Mouse (Mus musculus) MEL (cell line): ENCODE data around the gene Tmem260. TPM values are rescaled to one million over a fixed set of nuclear protein-coding genes. Genes with fewer than 3 reads are reported as not detected.

Source experiments
- DNase-seq: peaks from one replicate; pipeline ENCODE4 v3.0.0; 2011; ENCODE audit warnings: low read depth, low spot score
- H3K27ac ChIP-seq: 2 replicates; pipeline ENCODE4 v1.5.1; 2012; ENCODE audit warnings: low read depth, mild to moderate bottlenecking, control low read depth, low read length, moderate library complexity; ENCODE audit not compliant: control insufficient read depth
- H3K27me3 ChIP-seq, 2 experiments: fragments of 150-350 bp in 1 of 2; sonication (generic) in 1 of 2; 2 replicates each; pipeline ENCODE4 v1.6.1; 2012; ENCODE audit warnings: low read length in 2 of 2, mild to moderate bottlenecking in 2 of 2, improper control_type of control experiment in 1 of 2, moderate library complexity in 1 of 2; ENCODE audit not compliant: insufficient read depth in 2 of 2, control insufficient read depth in 1 of 2
- H3K36me3 ChIP-seq, 2 experiments: 2 replicates each; pipeline ENCODE4 v1.6.1; 2012 to 2014; ENCODE audit warnings: low read length in 2 of 2, improper control_type of control experiment in 1 of 2, inconsistent platforms in 1 of 2, mild to moderate bottlenecking in 1 of 2; ENCODE audit not compliant: insufficient read depth in 2 of 2, control insufficient read depth in 1 of 2
- H3K4me1 ChIP-seq, 2 experiments: fragments of 150-350 bp in 1 of 2; sonication (generic) in 1 of 2; 2 replicates each; pipeline ENCODE4 v1.6.1; 2012; ENCODE audit warnings: low read length in 2 of 2, improper control_type of control experiment in 1 of 2, mild to moderate bottlenecking in 1 of 2; ENCODE audit not compliant: insufficient read depth in 2 of 2, control insufficient read depth in 1 of 2
- H3K4me3 ChIP-seq, 2 experiments: fragments of 150-350 bp in 1 of 2; sonication (generic) in 1 of 2; 2 replicates each; pipeline ENCODE4 v1.5.1; 2012; ENCODE audit warnings: low read depth in 2 of 2, low read length in 2 of 2, mild to moderate bottlenecking in 2 of 2, moderate library complexity in 2 of 2, control low read depth in 1 of 2, improper control_type of control experiment in 1 of 2; ENCODE audit not compliant: control insufficient read depth in 1 of 2, insufficient read depth in 1 of 2
- H3K79me2 ChIP-seq: 2 replicates; pipeline ENCODE4 v1.6.1; 2012; ENCODE audit warnings: mild to moderate bottlenecking, low read length, moderate library complexity; ENCODE audit not compliant: control insufficient read depth, poor library complexity, insufficient read depth
- H3K9ac ChIP-seq: 2 replicates; pipeline ENCODE4 v1.6.1; 2012; ENCODE audit warnings: low read depth, mild to moderate bottlenecking, control low read depth, low read length, moderate library complexity; ENCODE audit not compliant: control insufficient read depth, poor library complexity, severe bottlenecking
- H3K9me3 ChIP-seq: fragments of 150-350 bp; sonication (generic); replicated peaks from 2 replicates; pipeline ENCODE4 v1.6.1; 2012; ENCODE audit warnings: mild to moderate bottlenecking, low read length, improper control_type of control experiment, moderate library complexity; ENCODE audit not compliant: insufficient read depth
- BHLHE40 ChIP-seq: IDR thresholded peaks from 2 replicates; pipeline ENCODE4 v1.6.1; 2012; ENCODE audit warnings: low read depth, mild to moderate bottlenecking, inconsistent platforms, low read length, improper control_type of control experiment, borderline replicate concordance
- CTCF ChIP-seq, 3 experiments: IDR thresholded peaks in 2 of 3; conservative IDR thresholded peaks in 1 of 3; 2 replicates each; pipeline ENCODE4 v1.5.1; 2011 to 2012; ENCODE audit warnings: low read length in 3 of 3, low read depth in 2 of 3, mild to moderate bottlenecking in 2 of 3, improper control_type of control experiment in 1 of 3, inconsistent platforms in 1 of 3, mixed read lengths in 1 of 3, moderate library complexity in 1 of 3; ENCODE audit not compliant: control insufficient read depth in 1 of 3, insufficient read depth in 1 of 3, poor library complexity in 1 of 3, severe bottlenecking in 1 of 3
- E2F4 ChIP-seq: IDR thresholded peaks from 2 replicates; pipeline ENCODE4 v1.6.1; 2011; ENCODE audit warnings: low read depth, low read length, improper control_type of control experiment, borderline replicate concordance
- EP300 ChIP-seq, 2 experiments: IDR thresholded peaks; 2 replicates each; pipeline ENCODE4 v1.6.1; 2011; ENCODE audit warnings: improper control_type of control experiment in 2 of 2, low read length in 2 of 2, low read depth in 1 of 2, mild to moderate bottlenecking in 1 of 2
- ETS1 ChIP-seq: IDR thresholded peaks from 2 replicates; pipeline ENCODE4 v1.6.1; 2012; ENCODE audit warnings: low read depth, mild to moderate bottlenecking, inconsistent platforms, low read length, improper control_type of control experiment, moderate library complexity
- GATA1 ChIP-seq: IDR thresholded peaks from 2 replicates; pipeline ENCODE4 v1.6.1; 2011; ENCODE audit warnings: low read depth, low read length, improper control_type of control experiment
- HCFC1 ChIP-seq: IDR thresholded peaks from 2 replicates; pipeline ENCODE4 v1.6.1; 2012; ENCODE audit warnings: low read depth, mild to moderate bottlenecking, inconsistent platforms, low read length, improper control_type of control experiment, moderate library complexity
- KAT2A ChIP-seq: conservative IDR thresholded peaks from 2 replicates; pipeline ENCODE4 v1.6.1; 2012; ENCODE audit warnings: low read depth, low read length, improper control_type of control experiment, inconsistent platforms
- MAFK ChIP-seq: IDR thresholded peaks from 2 replicates; pipeline ENCODE4 v1.6.1; 2011; ENCODE audit warnings: low read depth, mild to moderate bottlenecking, low read length, improper control_type of control experiment, borderline replicate concordance
- NRF1 ChIP-seq: IDR thresholded peaks from 2 replicates; pipeline ENCODE4 v1.6.1; 2014; ENCODE audit warnings: low read depth, mild to moderate bottlenecking, inconsistent platforms, low read length, improper control_type of control experiment, moderate library complexity; ENCODE audit not compliant: poor library complexity, insufficient read depth, severe bottlenecking
- POLR2A ChIP-seq, 2 experiments: IDR thresholded peaks; 2 replicates each; pipeline ENCODE4 v1.6.1; 2011 to 2012; ENCODE audit warnings: low read length in 2 of 2, mild to moderate bottlenecking in 2 of 2, control low read depth in 1 of 2, improper control_type of control experiment in 1 of 2, low read depth in 1 of 2, moderate library complexity in 1 of 2; ENCODE audit not compliant: control insufficient read depth in 1 of 2, insufficient read depth in 1 of 2, poor library complexity in 1 of 2
- TAL1 ChIP-seq: IDR thresholded peaks from 2 replicates; pipeline ENCODE4 v1.6.1; 2012; ENCODE audit warnings: mild to moderate bottlenecking, inconsistent platforms, low read length, moderate library complexity, mixed read lengths
- TBP ChIP-seq: IDR thresholded peaks from 2 replicates; pipeline ENCODE4 v1.8.0; 2011; ENCODE audit warnings: low read depth, low read length, improper control_type of control experiment
- TCF12 ChIP-seq: IDR thresholded peaks from 2 replicates; pipeline ENCODE4 v1.6.1; 2014; ENCODE audit warnings: low read depth, mild to moderate bottlenecking, inconsistent platforms, low read length, improper control_type of control experiment, moderate library complexity
- UBTF ChIP-seq: IDR thresholded peaks from 2 replicates; pipeline ENCODE4 v1.6.1; 2012; ENCODE audit warnings: low read depth, mild to moderate bottlenecking, inconsistent platforms, low read length, improper control_type of control experiment, moderate library complexity, borderline replicate concordance; ENCODE audit not compliant: insufficient read depth
- USF2 ChIP-seq, 2 experiments: IDR thresholded peaks; 2 replicates each; pipeline ENCODE4 v1.6.1; 2011 to 2012; ENCODE audit warnings: improper control_type of control experiment in 2 of 2, low read length in 2 of 2, borderline replicate concordance in 1 of 2, inconsistent platforms in 1 of 2, low read depth in 1 of 2, mild to moderate bottlenecking in 1 of 2; ENCODE audit not compliant: insufficient read depth in 1 of 2
- ZNF384 ChIP-seq: IDR thresholded peaks from 2 replicates; pipeline ENCODE4 v1.6.1; 2012; ENCODE audit warnings: low read depth, mild to moderate bottlenecking, inconsistent platforms, low read length, improper control_type of control experiment
- polyA plus RNA-seq, 2 experiments: library from polyadenylated mRNA; stranded (reverse) in 1 of 2; unstranded in 1 of 2; fragments of >175 nt in 1 of 2; fragments of >200 nt in 1 of 2; gene quantifications; 2 replicates each; pipeline versions ENCODE4 v1.2.1 to v1.2.4; 2012; ENCODE audit warnings: low replicate concordance in 2 of 2, low read depth in 1 of 2; ENCODE audit not compliant: insufficient read length in 2 of 2, insufficient read depth in 1 of 2, missing spikeins in 1 of 2
- total RNA-seq: library from RNA; depleted of rRNA; stranded (reverse); fragments of 300-350 nt; gene quantifications from 2 replicates; pipeline ENCODE4 v1.2.3, GENCODE M21; 2012

Gene Tmem260
- total and polyA plus RNA-seq, 3 experiments = 2.8 to 5.6 TPM; not detected in 1

DNA sequence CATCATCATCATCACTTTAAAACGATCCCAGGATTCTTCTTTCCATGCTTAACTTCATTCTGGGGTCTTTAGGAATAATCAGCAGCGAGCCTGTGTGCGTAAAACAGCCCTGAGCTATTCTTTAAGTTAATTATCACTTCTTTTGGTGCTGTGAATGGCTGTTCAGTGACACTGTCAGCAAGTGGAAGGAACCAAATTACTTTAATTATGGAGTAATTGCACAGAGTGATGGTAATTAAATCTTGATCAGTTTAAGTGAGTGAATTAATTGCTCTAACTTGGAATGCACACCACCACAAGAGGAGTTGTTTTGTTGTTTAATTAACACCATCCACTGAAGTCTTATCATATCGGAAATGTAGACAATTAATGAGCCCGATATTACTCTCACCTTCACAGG, 27.3 kb upstream of the Tmem260 start:
- Histone ChIP-seq H3K27ac (no peak overlapping the region), H3K27me3 (peaks cover 0 to 2% of the 10 kb centered on the region in 2 experiments; a peak in 2 of 4 replicates), H3K9ac (no peak overlapping the region), H3K79me2 (no peaks in the 10 kb centered on the region), H3K36me3 (no peaks in the 10 kb centered on the region), H3K9me3 (no peaks in the 10 kb centered on the region), H3K4me3 (no peak overlapping the region), H3K4me1 (no peaks in the 10 kb centered on the region)
- DNase-seq = no peak
- TF ChIP-seq UBTF = no peak
- no peak for TF ChIP-seq NRF1
- no peak for TF ChIP-seq HCFC1
- no peak for TF ChIP-seq USF2 (IDR thresholded peaks at IDR 0.05; ENCODE audit: borderline replicate concordance in 1 of 2, insufficient read depth in 1 of 2, low read depth in 1 of 2, low read length in 2 of 2)

DNA sequence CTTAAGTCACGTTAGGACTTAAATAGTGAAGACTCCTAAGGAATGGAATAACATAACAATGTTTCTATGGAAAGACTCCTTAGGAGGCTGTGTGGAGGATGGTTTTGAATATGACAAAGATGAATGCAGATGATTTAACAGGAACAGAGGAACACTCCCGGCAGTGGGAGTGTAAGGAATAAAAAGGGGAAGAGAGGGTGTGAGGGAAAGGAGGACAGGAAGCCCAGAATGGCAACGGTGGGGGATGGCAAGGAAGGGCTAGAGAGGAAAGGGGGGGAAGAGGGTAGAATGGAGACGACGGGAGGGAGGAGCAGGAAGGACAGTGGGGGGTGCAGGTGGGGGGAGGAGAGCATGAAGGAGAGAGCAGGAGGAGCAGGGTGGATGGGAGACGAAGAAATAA, 24.4 kb upstream of the Tmem260 start:
- Histone ChIP-seq H3K9ac (no peak overlapping the region), H3K9me3 (no peaks in the 10 kb centered on the region)
- TF ChIP-seq GATA1 = no peak
- TF ChIP-seq EP300 (IDR thresholded peaks at IDR 0.05; ENCODE audit: low read depth in 1 of 2, low read length in 2 of 2) = no peak
- no peak for TF ChIP-seq TCF12
- TF ChIP-seq BHLHE40 = no peak
- TF ChIP-seq ZNF384 = no peak
- no peak for TF ChIP-seq KAT2A
- TF ChIP-seq TAL1 = no peak
- TF ChIP-seq ETS1 = no peak
- TF ChIP-seq E2F4 = no peak
- TF ChIP-seq MAFK = no peak
- no peak for TF ChIP-seq TBP
- no peak for TF ChIP-seq POLR2A (IDR thresholded peaks at IDR 0.05; ENCODE audit: control insufficient read depth in 1 of 2, insufficient read depth in 1 of 2, low read depth in 1 of 2, low read length in 2 of 2, poor library complexity in 1 of 2)
- no peak for TF ChIP-seq CTCF (IDR thresholded peaks at IDR 0.05 in 2 of 3, conservative IDR thresholded peaks at IDR 0.05 in 1 of 3; ENCODE audit: control insufficient read depth in 1 of 3, insufficient read depth in 1 of 3, low read depth in 2 of 3, low read length in 3 of 3, poor library complexity in 1 of 3, severe bottlenecking in 1 of 3)
- TF ChIP-seq, all 39 proteins: peak for 0
- Histone ChIP-seq H3K79me2 (no peaks in the 10 kb centered on the region), H3K36me3 (no peaks in the 10 kb centered on the region), H3K27me3 (peaks cover 0 to 2% of the 10 kb centered on the region in 2 experiments; a peak in 1 of 4 replicates), H3K4me3 (no peak overlapping the region), H3K27ac (no peak overlapping the region), H3K4me1 (no peaks in the 10 kb centered on the region)
- DNase-seq = no peak
